14 mouse cellular contexts compared by ENCODE assay signal in the genomic region with DNA sequence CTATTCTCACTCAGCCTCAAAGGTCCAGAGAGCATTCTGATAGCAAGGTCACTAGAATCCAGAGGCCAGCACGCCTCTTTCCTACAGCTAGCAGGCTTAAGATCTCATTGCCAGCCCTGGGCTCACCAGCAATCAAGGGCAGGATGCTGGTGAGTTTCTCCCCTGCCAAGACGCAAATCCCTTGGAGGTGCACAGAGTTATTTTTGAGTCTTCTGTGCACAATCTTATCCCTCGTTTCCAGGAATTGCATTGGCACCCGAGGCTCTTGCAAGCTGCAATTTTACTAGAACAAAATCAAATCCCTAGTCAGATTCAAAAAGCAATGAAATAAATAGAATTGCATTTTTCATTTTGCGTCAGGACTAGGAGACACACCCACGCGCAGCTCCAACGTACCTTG.
A peak's percentile ranks its signal among the peaks of the same experiment; 100 is the strongest.
DNase-seq lines count a peak whose midpoint lies in the region; ATAC-seq and TF ChIP-seq lines count a peak whose summit lies in the region.
"Had no signal": no experiment of that assay in that cellular context is flagged by ENCODE, and none has a peak within 500 bp of the region (broad histone marks: within the 10 kb centered on the region; RNA-seq: fewer than 3 reads in every experiment).

No protein-coding gene starts in this region.

- no peak overlapping the region for H3K4me2 ChIP-seq in forebrain, embryonic 13.5 days
- H3K4me2 ChIP-seq in liver, embryonic 12.5 days: no peak overlapping the region
- H3K4me2 ChIP-seq: lung, embryonic 14.5 days had no signal

- H3K4me1 ChIP-seq in forebrain, embryonic 13.5 days: peaks cover 56% of the 10 kb centered on the region
- no peaks in the 10 kb centered on the region for H3K4me1 ChIP-seq in liver, embryonic 12.5 days

- 0 out of 2 replicates have a peak, but pooled peaks cover 7% of the 10 kb centered on the region for H3K9me3 ChIP-seq in forebrain, embryonic 13.5 days (replicated peaks)
- no peaks in the 10 kb centered on the region for H3K9me3 ChIP-seq in liver, embryonic 12.5 days (replicated peaks)
- H3K9me3 ChIP-seq: heart, embryonic 10.5 days had no signal

- ATAC-seq in forebrain, embryonic 13.5 days: no peak
- no peak for ATAC-seq in liver, embryonic 12.5 days

- no peak for TF ChIP-seq CTCF in layer of hippocampus, adult 2 months (conservative IDR thresholded peaks at IDR 0.05)

- no peaks in the 10 kb centered on the region for H3K27me3 ChIP-seq in forebrain, embryonic 13.5 days
- peaks cover 17% of the 10 kb centered on the region; the same call in 1 of the 2 replicates for H3K27me3 ChIP-seq in liver, embryonic 12.5 days (replicated peaks)

- no peak overlapping the region for H3K4me3 ChIP-seq in layer of hippocampus, adult 2 months
- H3K4me3 ChIP-seq in forebrain, embryonic 13.5 days: no peak overlapping the region
- no peak overlapping the region for H3K4me3 ChIP-seq in liver, embryonic 12.5 days
- H3K4me3 ChIP-seq: heart, embryonic 10.5 days had no signal

- 57% methylated on average over 8 of the region's 8 CpGs for WGBS in forebrain, embryonic 13.5 days
- 54% methylated on average over 8 of the region's 8 CpGs for WGBS in liver, embryonic 12.5 days (ENCODE audit: insufficient replicate concordance)

- peak overlapping the region; percentile 89 for H3K27ac ChIP-seq in layer of hippocampus, adult 2 months
- peak overlapping the region; percentile 59 for H3K27ac ChIP-seq in forebrain, embryonic 13.5 days
- no peak overlapping the region for H3K27ac ChIP-seq in liver, embryonic 12.5 days
- H3K27ac ChIP-seq: heart, embryonic 10.5 days had no signal

- DNase-seq in layer of hippocampus, adult 2 months (ENCODE audit: low spot score in 2 of 2): no peak
- no peak for DNase-seq in layer of hippocampus, adult 9-10 months (ENCODE audit: low spot score)
- DNase-seq in left cerebral cortex, postnatal 14 days (ENCODE audit: low spot score in 2 of 2): peak; percentile 37 to 43
- peak; percentile 46 for DNase-seq in right cerebral cortex, postnatal 25 days
- DNase-seq in testis, postnatal 10 days (ENCODE audit: low spot score): no peak
- DNase-seq: kidney, adult 2 months; kidney, postnatal 36 days; layer of hippocampus, postnatal 36 days; liver; lung, embryonic 14.5 days; spleen, adult 18-20 months had no signal

- H3K36me3 ChIP-seq in forebrain, embryonic 13.5 days (ENCODE audit: poor library complexity, severe bottlenecking): no peaks in the 10 kb centered on the region
- no peaks in the 10 kb centered on the region for H3K36me3 ChIP-seq in liver, embryonic 12.5 days
- H3K36me3 ChIP-seq: heart, embryonic 10.5 days had no signal

- 0 out of 2 replicates have a peak overlapping the region, but pooled peaks have one; percentile 30 for H3K9ac ChIP-seq in forebrain, embryonic 13.5 days
- no peak overlapping the region for H3K9ac ChIP-seq in liver, embryonic 12.5 days
- H3K9ac ChIP-seq: lung, embryonic 14.5 days had no signal

- intact Hi-C loops in left cerebral cortex, postnatal 14 days (cut with DNase I): loop anchor here (5.0 kb wide), 1 partner anchor 312 kb away; a partner anchor contains a TSS

Comparison
In these comparisons a context has a peak if more than half of its experiments do, and no peak if none do; other contexts are left out.
1. DNase-seq: peak in left cerebral cortex, postnatal 14 days (2 of 2) and right cerebral cortex, postnatal 25 days (single experiment); none in layer of hippocampus, adult 2 months (0 of 2), layer of hippocampus, adult 9-10 months (single experiment) and testis, postnatal 10 days (single experiment).